Comparison of ENCODE assay signal across 18 mouse cellular contexts in the genomic region with DNA sequence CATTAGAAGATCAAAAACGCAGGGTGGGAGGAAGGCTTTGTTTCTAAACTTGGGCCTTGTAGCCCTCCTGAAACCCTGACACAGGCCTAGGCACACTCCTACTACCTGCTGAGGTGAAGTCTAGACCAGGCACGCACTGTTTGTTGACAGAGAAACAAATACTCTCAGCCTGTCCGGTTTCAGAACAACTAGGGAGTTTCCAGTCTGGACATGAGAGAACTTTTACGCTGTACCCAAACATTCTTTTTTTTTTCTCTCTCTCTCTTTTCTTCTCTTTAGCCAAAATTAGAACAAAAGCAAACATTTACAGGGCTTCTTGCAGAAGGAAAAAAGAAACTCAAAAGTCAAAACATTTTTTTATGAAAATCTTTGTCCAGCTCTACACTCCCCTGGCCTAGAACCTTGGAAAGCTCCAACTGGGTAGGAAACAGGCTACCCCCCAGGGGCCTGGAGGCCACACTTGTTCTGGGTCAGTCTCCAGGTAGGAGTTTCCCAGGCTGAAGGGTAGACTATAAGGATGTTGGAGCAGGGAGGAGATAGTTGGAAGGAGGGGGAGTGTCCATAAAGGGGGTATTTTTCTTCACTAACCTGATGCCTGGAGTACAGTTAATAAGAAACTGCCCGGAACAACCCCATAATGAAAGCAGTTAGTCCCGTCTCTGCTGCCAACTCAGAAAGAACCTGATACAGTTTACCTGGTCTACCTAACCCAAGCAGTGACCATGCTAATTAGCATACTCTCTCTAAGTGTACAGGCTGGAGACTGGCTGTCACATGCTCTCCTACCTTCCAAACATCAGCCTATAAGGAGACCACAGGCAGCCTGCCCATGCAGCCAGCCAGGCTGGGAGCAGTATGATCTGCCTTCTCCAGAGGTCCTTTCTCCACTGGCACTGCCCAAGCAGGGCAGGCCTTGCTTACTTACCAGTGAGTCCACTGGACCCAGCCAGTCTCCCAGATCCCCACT.
DNase-seq lines count a peak whose midpoint lies in the region; ATAC-seq and TF ChIP-seq lines count a peak whose summit lies in the region.
"Had no signal": no experiment of that assay in that cellular context is flagged by ENCODE, and none has a peak within 500 bp of the region (broad histone marks: within the 10 kb centered on the region; RNA-seq: fewer than 3 reads in every experiment).

No protein-coding gene starts in this region.

- H3K4me2 ChIP-seq in heart, embryonic 15.5 days, result no peak overlapping the region
- no peak overlapping the region for H3K4me2 ChIP-seq in kidney, embryonic 14.5 days (replicated peaks; ENCODE audit: low read depth, low read length)
- no peak overlapping the region for H3K4me2 ChIP-seq in stomach, postnatal 0 days (replicated peaks; ENCODE audit: low read depth)
- H3K4me2 ChIP-seq: heart, embryonic 13.5 days; neural tube, embryonic 12.5 days had no signal

- no peak for ATAC-seq in heart, embryonic 15.5 days (replicated peaks; ENCODE audit: insufficient number of reproducible peaks, insufficient read depth, low FRiP score, low read depth)
- ATAC-seq in kidney, embryonic 14.5 days (ENCODE audit: low FRiP score, low TSS enrichment), result peak; percentile 87
- peak; percentile 56; the same call in 1 of the 2 replicates for ATAC-seq in stomach, postnatal 0 days (ENCODE audit: low FRiP score, low TSS enrichment)
- ATAC-seq in CD4-positive, CD25-positive, alpha-beta regulatory T cell, adult 4 months, result no peak
- ATAC-seq: forebrain, embryonic 14.5 days; lung, postnatal 0 days had no signal

- peak overlapping the region; percentile 38; the same call in 1 of the 2 replicates for H3K27ac ChIP-seq in heart, embryonic 15.5 days
- 0 out of 2 replicates have a peak overlapping the region, but pooled peaks have one; percentile 23 for H3K27ac ChIP-seq in thymus, adult 2 months (ENCODE audit: control insufficient read depth, insufficient read depth, low read length)
- H3K27ac ChIP-seq in kidney, embryonic 14.5 days (ENCODE audit: low read depth, low read length), result peak overlapping the region; percentile 59; the same call in 1 of the 2 replicates
- 0 out of 2 replicates have a peak overlapping the region, but pooled peaks have one; percentile 24 for H3K27ac ChIP-seq in stomach, postnatal 0 days (replicated peaks)
- H3K27ac ChIP-seq: heart, embryonic 13.5 days; neural tube, embryonic 12.5 days had no signal

- H3K9ac ChIP-seq in heart, embryonic 15.5 days, result no peak overlapping the region
- H3K9ac ChIP-seq in kidney, embryonic 14.5 days (ENCODE audit: low read depth, low read length), result no peak overlapping the region
- H3K9ac ChIP-seq in stomach, postnatal 0 days (ENCODE audit: low read length), result no peak overlapping the region
- H3K9ac ChIP-seq: heart, embryonic 13.5 days; neural tube, embryonic 12.5 days had no signal

- TF ChIP-seq EP300 in stomach, postnatal 0 days (optimal IDR thresholded peaks at IDR 0.05), result no peak

- H3K36me3 ChIP-seq in heart, embryonic 15.5 days, result no peaks in the 10 kb centered on the region
- H3K36me3 ChIP-seq in thymus, adult 2 months (ENCODE audit: control insufficient read depth, insufficient read depth, low read length), result no peaks in the 10 kb centered on the region
- H3K36me3 ChIP-seq in kidney, embryonic 14.5 days (ENCODE audit: control insufficient read depth, insufficient read depth, low read length), result no peaks in the 10 kb centered on the region
- H3K36me3 ChIP-seq in stomach, postnatal 0 days (ENCODE audit: control insufficient read depth, insufficient read depth, low read length), result no peaks in the 10 kb centered on the region
- H3K36me3 ChIP-seq: heart, embryonic 13.5 days; neural tube, embryonic 12.5 days had no signal

- no peak overlapping the region for H3K4me3 ChIP-seq in heart, embryonic 15.5 days
- H3K4me3 ChIP-seq in thymus, adult 2 months (ENCODE audit: control insufficient read depth, insufficient read depth, low read length), result no peak overlapping the region
- H3K4me3 ChIP-seq in kidney, embryonic 14.5 days (ENCODE audit: low read length), result no peak overlapping the region
- H3K4me3 ChIP-seq in stomach, postnatal 0 days (ENCODE audit: low read depth, low read length), result no peak overlapping the region
- H3K4me3 ChIP-seq: heart, embryonic 13.5 days; neural tube, embryonic 12.5 days had no signal

- H3K9me3 ChIP-seq in heart, embryonic 15.5 days (replicated peaks), result no peaks in the 10 kb centered on the region
- H3K9me3 ChIP-seq in kidney, embryonic 14.5 days (ENCODE audit: control insufficient read depth, low read length), result no peaks in the 10 kb centered on the region
- H3K9me3 ChIP-seq in stomach, postnatal 0 days (ENCODE audit: control insufficient read depth, low read length), result no peaks in the 10 kb centered on the region
- H3K9me3 ChIP-seq: heart, embryonic 13.5 days; neural tube, embryonic 12.5 days had no signal

- no peak for TF ChIP-seq CTCF in thymus, adult 2 months (IDR thresholded peaks at IDR 0.05; ENCODE audit: borderline replicate concordance, control insufficient read depth, extremely low read depth, insufficient read depth, low read length, poor library complexity)
- no peak for TF ChIP-seq CTCF in stomach, postnatal 0 days (IDR thresholded peaks at IDR 0.05; ENCODE audit: low read depth)

- no peaks in the 10 kb centered on the region for H3K27me3 ChIP-seq in heart, embryonic 15.5 days
- H3K27me3 ChIP-seq in thymus, adult 2 months (ENCODE audit: control insufficient read depth, insufficient read depth, low read length), result no peaks in the 10 kb centered on the region
- no peaks in the 10 kb centered on the region for H3K27me3 ChIP-seq in kidney, embryonic 14.5 days (ENCODE audit: control insufficient read depth, insufficient read depth, low read length)
- H3K27me3 ChIP-seq in stomach, postnatal 0 days (ENCODE audit: control insufficient read depth, insufficient read depth, low read length), result no peaks in the 10 kb centered on the region
- H3K27me3 ChIP-seq: heart, embryonic 13.5 days; neural tube, embryonic 12.5 days had no signal

- 75% methylated on average over 6 of the region's 6 CpGs for WGBS in heart, embryonic 15.5 days
- 67% methylated on average over 6 of the region's 6 CpGs for WGBS in thymus, adult 2 months
- WGBS in kidney, embryonic 14.5 days, result 56% methylated on average over 6 of the region's 6 CpGs
- WGBS in stomach, postnatal 0 days, result 51% methylated on average over 6 of the region's 6 CpGs

- DNase-seq in heart, adult 8-10 months (ENCODE audit: low spot score), result no peak
- no peak for DNase-seq in thymus, adult 2 months
- DNase-seq in thymus, postnatal 14 days, result no peak
- DNase-seq in stomach, postnatal 0 days (ENCODE audit: low spot score), result no peak
- no peak for DNase-seq in adrenal gland, adult 8-10 months
- DNase-seq: cerebellum, adult 8-10 months; embryo, embryonic 11 days; gastrocnemius, postnatal 25 days; midbrain, embryonic 14.5 days; retina, postnatal 1 day; thymus, postnatal 25 days had no signal

- H3K4me1 ChIP-seq in heart, embryonic 15.5 days (replicated peaks), result peaks cover 18% of the 10 kb centered on the region
- H3K4me1 ChIP-seq in thymus, adult 2 months (replicated peaks; ENCODE audit: control insufficient read depth, insufficient read depth, low read length), result peaks cover 10% of the 10 kb centered on the region
- H3K4me1 ChIP-seq in kidney, embryonic 14.5 days (ENCODE audit: control insufficient read depth, insufficient read depth, low read length), result peaks cover 14% of the 10 kb centered on the region; the same call in 1 of the 2 replicates
- 0 out of 2 replicates have a peak, but pooled peaks cover 2% of the 10 kb centered on the region for H3K4me1 ChIP-seq in stomach, postnatal 0 days (replicated peaks; ENCODE audit: control insufficient read depth, insufficient read depth)
- H3K4me1 ChIP-seq: neural tube, embryonic 12.5 days had no signal

- TF ChIP-seq POLR2A in thymus, adult 2 months (IDR thresholded peaks at IDR 0.05; ENCODE audit: control insufficient read depth, extremely low read depth, insufficient read depth, low read length, poor library complexity), result no peak

Comparison
In these comparisons a context has a peak if more than half of its experiments do, and no peak if none do; other contexts are left out.
1. ATAC-seq: peak in kidney, embryonic 14.5 days (single experiment) and stomach, postnatal 0 days (single experiment); none in heart, embryonic 15.5 days (single experiment) and CD4-positive, CD25-positive, alpha-beta regulatory T cell, adult 4 months (single experiment).
2. Peak in every context shown above with its lines, with median percentiles within 50 percentile points of each other: H3K27ac ChIP-seq.